Mouse (Mus musculus): ENCODE results near the gene Gm3460. TPM values are rescaled to one million over a fixed set of nuclear protein-coding genes. Genes with fewer than 3 reads are reported as not detected.
"Not testable (repeated sequence)": the region's sequence is repeated elsewhere in the genome, so short reads cannot be mapped to it uniquely, and the experiment has no call there.

The Gm3460 gene
- polyA plus RNA-seq (2015; fragmentation: Nextera tagmentation; extraction: Ambion mirVana), result not detected in 2 replicates

GRCm38 (mm10) chr14:6622318-6622717 lies at the start of gene Gm3460:
Gm3460 (minus strand) TSS chr14:6622418.
- not testable (repeated sequence) for ATAC-seq (ENCODE audit: insufficient read depth); H3K27ac ChIP-seq (replicated peaks); H3K4me3 ChIP-seq (replicated peaks); H3K36me3 ChIP-seq (replicated peaks); H3K4me1 ChIP-seq (replicated peaks); H3K4me2 ChIP-seq; H3K9me3 ChIP-seq (replicated peaks); H3K27me3 ChIP-seq; H3K9ac ChIP-seq
- WGBS (ENCODE audit: insufficient replicate concordance), result 29% methylated on average over 1 of the region's 2 CpGs

DNA sequence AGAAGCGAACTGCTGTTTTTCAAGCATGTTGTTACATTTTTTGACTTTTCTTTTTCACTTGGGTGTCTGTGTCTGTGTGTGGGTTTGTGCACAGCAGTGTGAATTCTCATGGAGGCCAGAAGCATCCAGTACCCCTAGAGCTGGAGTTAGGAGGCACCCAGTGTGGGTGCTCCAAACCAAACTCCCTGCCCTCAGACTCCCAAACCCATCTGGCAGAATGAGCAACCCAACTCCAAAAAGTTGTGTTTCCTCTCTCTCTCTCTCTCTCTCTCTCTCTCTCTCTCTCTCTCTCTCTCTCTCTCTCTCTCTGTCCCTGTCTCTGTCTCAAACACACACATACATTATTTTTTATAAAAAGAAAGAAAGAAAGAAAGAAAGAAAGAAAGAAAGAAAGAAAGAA lies 15.8 kb downstream of the Gm3460 start:
- H3K4me3 ChIP-seq (replicated peaks); H3K27me3 ChIP-seq; H3K9ac ChIP-seq; H3K36me3 ChIP-seq (replicated peaks); H3K4me1 ChIP-seq (replicated peaks); ATAC-seq (ENCODE audit: insufficient read depth); H3K27ac ChIP-seq (replicated peaks); H3K4me2 ChIP-seq; H3K9me3 ChIP-seq (replicated peaks): not testable (repeated sequence)
- WGBS (ENCODE audit: insufficient replicate concordance), result no CpG with 5 or more reads among the region's 1 CpGs

GRCm38 (mm10) chr14:6605004-6605403 lies 17.2 kb downstream of the Gm3460 start:
- H3K27ac ChIP-seq (replicated peaks); H3K4me3 ChIP-seq (replicated peaks); H3K9ac ChIP-seq; ATAC-seq (ENCODE audit: insufficient read depth); H3K36me3 ChIP-seq (replicated peaks); H3K4me1 ChIP-seq (replicated peaks); H3K9me3 ChIP-seq (replicated peaks); H3K27me3 ChIP-seq: not testable (repeated sequence)
- peak overlapping the region; percentile 20; the same call in 1 of the 2 replicates for H3K4me2 ChIP-seq
- WGBS (ENCODE audit: insufficient replicate concordance), result 0% methylated on average over 19 of the region's 20 CpGs

DNA sequence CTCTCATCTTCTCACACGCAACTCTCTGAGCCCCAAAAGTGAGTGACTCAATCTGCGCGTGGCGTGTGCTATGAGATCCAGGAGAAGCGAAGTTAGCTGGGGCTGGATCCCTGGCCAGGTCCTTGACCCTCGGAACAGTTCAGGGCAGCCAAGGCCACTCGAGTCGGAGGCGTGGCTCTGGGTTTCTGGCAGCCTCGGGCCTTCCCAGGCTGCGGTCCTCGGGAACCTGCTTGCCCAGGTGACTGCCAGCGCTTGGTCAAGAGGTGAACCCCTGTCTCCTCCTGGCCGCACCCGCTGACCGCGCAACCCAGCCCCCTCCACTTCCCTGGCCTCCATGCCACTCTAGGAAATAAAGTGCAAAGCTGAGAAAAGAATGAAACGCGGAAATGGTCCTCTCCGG lies 17.7 kb downstream of the Gm3460 start:
- H3K27me3 ChIP-seq; ATAC-seq (ENCODE audit: insufficient read depth); H3K9me3 ChIP-seq (replicated peaks); H3K36me3 ChIP-seq (replicated peaks); H3K27ac ChIP-seq (replicated peaks); H3K4me1 ChIP-seq (replicated peaks); H3K4me3 ChIP-seq (replicated peaks); H3K9ac ChIP-seq: not testable (repeated sequence)
- peak overlapping the region; percentile 20; the same call in 1 of the 2 replicates for H3K4me2 ChIP-seq
- 5% methylated on average over 17 of the region's 20 CpGs for WGBS (ENCODE audit: insufficient replicate concordance)

DNA sequence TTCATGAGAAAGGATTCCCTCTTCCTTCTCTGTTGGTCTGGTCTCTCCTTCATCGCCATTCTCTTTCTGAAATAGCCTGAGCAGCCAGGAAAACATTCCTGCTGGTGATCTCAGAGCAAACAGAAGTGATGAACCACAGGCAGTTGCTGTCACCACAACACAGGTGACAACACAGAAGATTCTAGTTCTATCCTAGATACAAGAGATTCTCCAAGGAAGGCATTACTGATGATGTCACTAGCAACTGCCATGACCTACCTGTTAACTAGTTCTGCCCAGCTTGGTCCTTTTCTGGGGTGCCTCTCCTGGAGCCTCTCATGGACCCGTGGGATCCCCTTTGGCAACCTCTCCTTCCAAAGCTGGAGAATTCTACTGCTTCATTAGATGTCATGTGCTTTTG lies 31.7 kb downstream of the Gm3460 start, which contains the start of gene Gm3629:
Gm3629 (minus strand) TSS at position 101 of the 400 bp plus-strand sequence.
- H3K4me3 ChIP-seq (replicated peaks); H3K9me3 ChIP-seq (replicated peaks); ATAC-seq (ENCODE audit: insufficient read depth); H3K9ac ChIP-seq; H3K4me2 ChIP-seq; H3K27me3 ChIP-seq; H3K27ac ChIP-seq (replicated peaks); H3K4me1 ChIP-seq (replicated peaks); H3K36me3 ChIP-seq (replicated peaks): not testable (repeated sequence)
- WGBS (ENCODE audit: insufficient replicate concordance), result 7% methylated on average over 1 of the region's 2 CpGs

Other genes starting within 250 kb of the Gm3460 start
- not detected in 2 replicates for gene Gm16440, start 232.1 kb downstream of the Gm3460 start, polyA plus RNA-seq (2015; fragmentation: Nextera tagmentation; extraction: Ambion mirVana)
- 0.06 TPM in 1 of 2 replicates, not detected in the other for gene Gm3591, start 209.9 kb downstream of the Gm3460 start, polyA plus RNA-seq (2015; fragmentation: Nextera tagmentation; extraction: Ambion mirVana)
- gene Gm3594, start 177.8 kb downstream of the Gm3460 start, polyA plus RNA-seq (2015; fragmentation: Nextera tagmentation; extraction: Ambion mirVana), result not detected in 2 replicates
- not detected in 2 replicates for gene Gm8356, start 85.1 kb downstream of the Gm3460 start, polyA plus RNA-seq (2015; fragmentation: Nextera tagmentation; extraction: Ambion mirVana)
- not detected in 2 replicates for gene Gm3629, start 31.8 kb downstream of the Gm3460 start, polyA plus RNA-seq (2015; fragmentation: Nextera tagmentation; extraction: Ambion mirVana)
- gene Gm10251, start 61.8 kb upstream of the Gm3460 start, polyA plus RNA-seq (2015; fragmentation: Nextera tagmentation; extraction: Ambion mirVana), result not detected in 2 replicates
- gene Gm8050, start 97.8 kb upstream of the Gm3460 start, polyA plus RNA-seq (2015; fragmentation: Nextera tagmentation; extraction: Ambion mirVana), result not detected in 2 replicates
- gene Gm3636, start 119.9 kb upstream of the Gm3460 start, polyA plus RNA-seq (2015; fragmentation: Nextera tagmentation; extraction: Ambion mirVana), result 0.05 and 0.18 TPM in 2 replicates
- not detected in 2 replicates for gene Gm8362, start 152.0 kb upstream of the Gm3460 start, polyA plus RNA-seq (2015; fragmentation: Nextera tagmentation; extraction: Ambion mirVana)
- gene Gm3642, start 217.9 kb upstream of the Gm3460 start, polyA plus RNA-seq (2015; fragmentation: Nextera tagmentation; extraction: Ambion mirVana), result not detected in 2 replicates

All from liver, embryonic 15.5 days (tissue).